Mouse (Mus musculus): ENCODE data around the gene Trmt112. TPM values are rescaled to one million over a fixed set of nuclear protein-coding genes. Genes with fewer than 3 reads are reported as not detected.
A peak's percentile ranks its signal among the peaks of the same experiment; 100 is the strongest.

Trmt112 gene
- total and polyA plus RNA-seq, 3 experiments: 32.0 to 67.9 (median 38.5) TPM

DNA sequence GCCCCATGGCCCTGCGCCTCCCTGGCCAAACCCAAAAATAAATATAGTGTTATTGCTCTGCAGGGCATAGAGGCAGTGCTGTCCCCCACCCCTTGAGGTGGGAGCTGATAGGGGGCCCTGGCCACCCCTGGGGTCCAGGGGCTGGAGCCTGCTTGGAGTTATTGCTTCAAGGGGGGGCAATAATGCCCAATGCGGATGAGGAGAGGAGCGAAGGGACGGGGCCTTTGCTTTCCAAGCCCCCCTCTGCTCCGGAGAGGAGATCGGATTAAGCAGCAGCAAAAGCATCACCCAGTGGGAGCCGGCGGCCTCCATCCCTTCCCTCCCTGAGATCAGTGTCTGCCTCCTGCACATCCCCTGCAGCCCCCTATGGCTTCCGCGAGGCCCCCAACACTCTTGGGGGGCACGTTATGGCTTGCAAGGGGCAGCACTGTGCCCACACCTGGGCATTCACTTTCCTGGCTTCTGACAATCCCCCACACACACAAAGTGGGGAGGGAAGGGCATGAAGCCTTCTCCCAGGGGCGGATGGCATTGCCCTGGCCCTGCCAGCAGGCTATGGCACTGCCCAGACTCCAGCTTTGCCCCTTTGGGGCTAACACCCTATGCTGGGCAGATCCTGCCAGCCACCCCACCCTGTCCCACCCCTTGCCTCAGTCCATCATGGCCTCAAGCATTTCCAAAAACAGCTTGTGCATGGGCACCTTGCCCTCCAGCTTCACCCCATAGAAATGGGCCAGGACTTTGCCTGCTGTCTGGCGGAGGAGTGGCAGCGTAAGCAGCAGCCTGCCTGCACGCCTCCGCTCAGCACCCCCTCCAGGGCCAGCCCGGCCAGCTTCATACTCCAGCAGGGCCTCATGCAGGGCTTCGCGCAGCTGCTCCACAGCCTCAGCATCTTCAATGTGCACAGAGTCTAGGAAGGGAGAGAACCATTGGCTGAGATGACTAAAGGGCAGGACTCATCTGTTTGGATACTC lies 1.9 kb downstream of the Trmt112 start:
- no peaks in the 10 kb centered on the region; the same call in 1 of the 2 replicates for H3K79me2 ChIP-seq (replicated peaks; ENCODE audit: control insufficient read depth, insufficient read depth, low read length)
- H3K9ac ChIP-seq (ENCODE audit: low read depth, low read length): no peak overlapping the region
- intact Hi-C loops (cut with DNase I): no loop called here
- WGBS: 82% methylated on average over 19 of the region's 19 CpGs
- no peak for DNase-seq
- TF ChIP-seq EP300 (IDR thresholded peaks at IDR 0.05; ENCODE audit: insufficient read depth, low read depth, low read length) (no peak), POLR2A (IDR thresholded peaks at IDR 0.05; ENCODE audit: insufficient read depth, low read depth, low read length) (no peak), CTCF (IDR thresholded peaks at IDR 0.05) (no peak)
- no peak overlapping the region for H3K4me3 ChIP-seq
- H3K4me1 ChIP-seq (ENCODE audit: control insufficient read depth, insufficient read depth, low read length): peaks cover 8% of the 10 kb centered on the region
- H3K27ac ChIP-seq: no peak overlapping the region
- H3K27me3 ChIP-seq (ENCODE audit: control insufficient read depth, insufficient read depth, low read length): no peaks in the 10 kb centered on the region
- no peaks in the 10 kb centered on the region for H3K36me3 ChIP-seq (ENCODE audit: control insufficient read depth, insufficient read depth, low read length)

DNA sequence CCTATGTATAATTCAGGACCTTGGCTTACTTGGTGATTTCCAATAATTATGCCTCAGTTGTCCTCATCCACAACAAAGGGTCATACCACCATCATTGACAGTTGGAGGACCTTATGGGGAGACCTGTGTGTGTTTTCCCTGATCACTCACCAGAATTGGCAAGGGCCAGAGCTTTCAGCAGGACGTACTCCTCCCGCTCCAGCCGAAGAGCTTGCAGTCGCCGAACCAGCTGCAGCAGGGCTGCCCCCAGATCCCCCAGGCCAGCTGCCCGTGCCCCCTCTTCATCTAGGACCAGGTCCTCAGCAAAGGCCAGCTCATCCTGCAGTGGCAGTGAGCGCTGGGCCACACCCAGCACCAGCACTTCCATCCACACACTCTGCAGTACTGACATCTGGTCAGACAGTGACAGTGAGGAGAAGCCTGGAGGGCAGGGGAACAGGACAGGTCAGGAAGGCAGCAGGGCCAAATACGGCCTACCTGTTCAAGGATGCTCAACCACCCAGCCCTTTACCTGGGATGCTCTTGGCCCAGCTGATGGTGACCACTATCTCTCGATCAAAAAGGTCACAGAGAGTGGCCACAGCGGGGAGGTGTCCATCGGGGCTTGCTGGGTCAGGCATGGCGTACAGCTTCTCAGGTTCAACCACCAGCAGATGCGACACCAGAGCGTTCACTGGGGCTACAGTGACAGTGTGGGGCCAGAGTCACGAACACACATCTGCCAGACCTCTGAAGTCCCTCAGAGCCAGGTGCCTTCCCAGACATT lies 2.9 kb downstream of the Trmt112 start:
- intact Hi-C loops (cut with DNase I): no loop called here
- no peak overlapping the region for H3K9ac ChIP-seq (ENCODE audit: low read depth, low read length)
- H3K4me1 ChIP-seq (ENCODE audit: control insufficient read depth, insufficient read depth, low read length): peaks cover 8% of the 10 kb centered on the region
- no peak for DNase-seq
- no peak for TF ChIP-seq CTCF (IDR thresholded peaks at IDR 0.05)
- TF ChIP-seq POLR2A (IDR thresholded peaks at IDR 0.05; ENCODE audit: insufficient read depth, low read depth, low read length): no peak
- no peak for TF ChIP-seq EP300 (IDR thresholded peaks at IDR 0.05; ENCODE audit: insufficient read depth, low read depth, low read length)
- 86% methylated on average over 15 of the region's 15 CpGs for WGBS
- no peak overlapping the region for H3K4me3 ChIP-seq
- no peaks in the 10 kb centered on the region for H3K27me3 ChIP-seq (ENCODE audit: control insufficient read depth, insufficient read depth, low read length)
- H3K36me3 ChIP-seq (ENCODE audit: control insufficient read depth, insufficient read depth, low read length): no peaks in the 10 kb centered on the region
- no peak overlapping the region for H3K27ac ChIP-seq
- H3K79me2 ChIP-seq (replicated peaks; ENCODE audit: control insufficient read depth, insufficient read depth, low read length): no peaks in the 10 kb centered on the region; the same call in 1 of the 2 replicates

DNA sequence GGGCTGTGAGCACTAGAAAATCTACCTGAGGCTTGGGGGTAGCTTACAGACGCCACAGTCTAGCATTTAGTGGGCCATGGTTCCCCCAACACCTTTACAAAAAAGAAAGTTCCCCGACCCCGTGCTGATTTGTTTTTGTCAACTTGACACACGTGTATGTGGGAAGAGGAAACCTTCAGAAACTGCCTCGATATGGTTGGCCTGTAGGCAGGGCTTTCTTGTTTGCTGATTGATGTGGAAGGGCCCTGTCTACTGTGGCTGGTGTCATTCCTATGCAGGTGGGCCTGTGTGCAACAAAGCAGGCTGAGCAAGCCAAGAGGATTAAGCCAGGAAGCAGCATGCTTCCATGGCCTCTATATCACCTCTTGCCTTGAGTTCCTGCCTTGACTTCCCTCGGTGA lies 3.5 kb downstream of the Trmt112 start:
- TF ChIP-seq EP300 (IDR thresholded peaks at IDR 0.05; ENCODE audit: insufficient read depth, low read depth, low read length) (no peak), POLR2A (IDR thresholded peaks at IDR 0.05; ENCODE audit: insufficient read depth, low read depth, low read length) (no peak), CTCF (IDR thresholded peaks at IDR 0.05) (no peak)

DNA sequence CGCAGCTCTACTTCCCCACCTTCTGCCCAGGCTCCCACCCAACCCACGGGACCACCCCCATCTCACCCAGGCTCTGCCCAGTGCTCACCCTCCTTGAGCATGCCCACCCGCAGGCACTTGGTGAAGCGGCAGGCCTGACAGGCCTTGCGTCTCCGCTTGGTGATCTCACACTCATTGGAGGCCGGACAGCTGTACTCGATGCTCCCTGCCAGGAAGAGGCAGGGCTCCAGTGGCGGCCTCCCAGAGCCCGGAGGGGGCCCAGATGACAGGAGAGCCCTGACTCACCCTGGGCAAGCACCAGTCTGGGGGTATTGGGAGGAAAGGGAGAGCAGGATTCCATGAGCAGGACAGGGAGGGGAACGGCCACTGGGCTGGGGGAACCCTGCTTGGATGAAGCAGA lies 4.5 kb downstream of the Trmt112 start:
- TF ChIP-seq CTCF (IDR thresholded peaks at IDR 0.05): no peak
- no peak for TF ChIP-seq POLR2A (IDR thresholded peaks at IDR 0.05; ENCODE audit: insufficient read depth, low read depth, low read length)
- TF ChIP-seq EP300 (IDR thresholded peaks at IDR 0.05; ENCODE audit: insufficient read depth, low read depth, low read length): no peak
- WGBS: 46% methylated on average over 11 of the region's 11 CpGs
- Histone ChIP-seq H3K27me3 (ENCODE audit: control insufficient read depth, insufficient read depth, low read length) (no peaks in the 10 kb centered on the region), H3K4me1 (ENCODE audit: control insufficient read depth, insufficient read depth, low read length) (peaks cover 3% of the 10 kb centered on the region), H3K9ac (ENCODE audit: low read depth, low read length) (no peak overlapping the region), H3K36me3 (ENCODE audit: control insufficient read depth, insufficient read depth, low read length) (no peaks in the 10 kb centered on the region), H3K27ac (no peak overlapping the region), H3K79me2 (replicated peaks; ENCODE audit: control insufficient read depth, insufficient read depth, low read length) (no peaks in the 10 kb centered on the region), H3K4me3 (no peak overlapping the region)
- intact Hi-C loops (cut with DNase I): no loop called here
- peak; percentile 50 to 54 for DNase-seq

More for the DNA sequence above, 3.5 kb downstream of the Trmt112 start:
- no peaks in the 10 kb centered on the region for H3K79me2 ChIP-seq (replicated peaks; ENCODE audit: control insufficient read depth, insufficient read depth, low read length)
- H3K4me1 ChIP-seq (ENCODE audit: control insufficient read depth, insufficient read depth, low read length): peaks cover 5% of the 10 kb centered on the region
- intact Hi-C loops (cut with DNase I): no loop called here
- H3K27me3 ChIP-seq (ENCODE audit: control insufficient read depth, insufficient read depth, low read length): no peaks in the 10 kb centered on the region
- 75% methylated on average over 6 of the region's 6 CpGs for WGBS
- H3K4me3 ChIP-seq: no peak overlapping the region
- no peak overlapping the region for H3K27ac ChIP-seq
- no peak overlapping the region for H3K9ac ChIP-seq (ENCODE audit: low read depth, low read length)
- DNase-seq: no peak
- H3K36me3 ChIP-seq (ENCODE audit: control insufficient read depth, insufficient read depth, low read length): no peaks in the 10 kb centered on the region

DNA sequence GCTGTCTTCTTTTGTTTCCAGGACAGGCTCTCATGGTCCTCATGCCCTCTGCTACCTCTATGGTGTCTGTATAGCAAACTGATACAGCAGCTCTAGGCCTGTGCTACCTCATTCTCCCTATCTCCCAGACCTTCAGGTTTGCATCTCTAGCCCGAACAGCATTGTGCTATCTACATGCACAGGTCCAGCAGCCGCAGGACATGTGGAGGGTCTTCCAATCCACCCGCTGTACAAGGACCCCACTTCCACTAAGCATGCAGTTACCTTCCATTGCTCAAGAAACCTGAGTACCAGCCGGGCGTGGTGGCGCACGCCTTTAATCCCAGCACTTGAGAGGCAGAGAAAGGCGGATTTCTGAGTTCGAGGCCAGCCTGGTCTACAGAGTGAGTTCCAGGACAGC lies 5.0 kb downstream of the Trmt112 start:
- no peak overlapping the region for H3K9ac ChIP-seq (ENCODE audit: low read depth, low read length)
- no peaks in the 10 kb centered on the region for H3K79me2 ChIP-seq (replicated peaks; ENCODE audit: control insufficient read depth, insufficient read depth, low read length)
- no peak overlapping the region for H3K4me3 ChIP-seq
- TF ChIP-seq EP300 (IDR thresholded peaks at IDR 0.05; ENCODE audit: insufficient read depth, low read depth, low read length) (no peak), POLR2A (IDR thresholded peaks at IDR 0.05; ENCODE audit: insufficient read depth, low read depth, low read length) (no peak)
- WGBS: 90% methylated on average over 9 of the region's 9 CpGs
- H3K27ac ChIP-seq: no peak overlapping the region
- peaks cover 3% of the 10 kb centered on the region for H3K4me1 ChIP-seq (ENCODE audit: control insufficient read depth, insufficient read depth, low read length)
- intact Hi-C loops (cut with DNase I): no loop called here
- H3K36me3 ChIP-seq (ENCODE audit: control insufficient read depth, insufficient read depth, low read length): no peaks in the 10 kb centered on the region
- no peaks in the 10 kb centered on the region for H3K27me3 ChIP-seq (ENCODE audit: control insufficient read depth, insufficient read depth, low read length)
- no peak for DNase-seq

Measured in heart, adult 2 months (tissue).